Mouse (Mus musculus) midbrain, embryonic 10.5 days (tissue): ENCODE data around the gene Pnn. TPM values are rescaled to one million over a fixed set of nuclear protein-coding genes. Genes with fewer than 3 reads are reported as not detected.
"Not testable (repeated sequence)": the region's sequence is repeated elsewhere in the genome, so short reads cannot be mapped to it uniquely, and the experiment has no call there.

Experiments
- DNase-seq: peaks from one replicate; pipeline ENCODE4 v3.0.0-alpha.2; 2017; ENCODE audit warnings: low spot score
- H3K27ac ChIP-seq: fragments of 300-500 bp; sonication (generic); replicated peaks from 2 replicates; pipeline ENCODE4 v1.5.1; 2016; ENCODE audit warnings: mild to moderate bottlenecking
- H3K27me3 ChIP-seq: fragments of 300-500 bp; sonication (generic); 2 replicates; pipeline ENCODE4 v1.6.1; 2016; ENCODE audit warnings: low read depth, mild to moderate bottlenecking; ENCODE audit not compliant: poor library complexity, severe bottlenecking
- H3K36me3 ChIP-seq: fragments of 300-500 bp; sonication (generic); 2 replicates; pipeline ENCODE4 v1.6.1; 2016; ENCODE audit warnings: mild to moderate bottlenecking, moderate library complexity
- H3K4me1 ChIP-seq: fragments of 300-500 bp; sonication (generic); 2 replicates; pipeline ENCODE4 v1.6.1; 2016
- H3K4me3 ChIP-seq: fragments of 300-500 bp; sonication (generic); 2 replicates; pipeline ENCODE4 v1.5.1; 2016; ENCODE audit warnings: mild to moderate bottlenecking, moderate library complexity
- H3K9me3 ChIP-seq: fragments of 300-500 bp; sonication (generic); replicated peaks from 2 replicates; pipeline ENCODE4 v1.6.1; 2016; ENCODE audit warnings: mild to moderate bottlenecking
- WGBS: fragments of 180-500 bp; shearing (Covaris S2); methylation state at CpG from one replicate; pipeline ENCODE4 v1.1.7; 2016; 5-methylcytosine and 5-hydroxymethylcytosine counted together
- polyA plus RNA-seq: library from polyadenylated mRNA; unstranded; fragments of >200 nt; fragmentation: Nextera tagmentation; extraction: Ambion mirVana; gene quantifications from 2 replicates; pipeline ENCODE4 v1.2.1, GENCODE M21; 2016

Pnn gene
- polyA plus RNA-seq, 1 experiment from 2014 or later: 112 TPM

- Histone ChIP-seq H3K36me3 (peaks cover 68% of the 10 kb centered on the region), H3K27ac (no peak overlapping the region), H3K4me3 (no peak overlapping the region), H3K4me1 (peaks cover 17% of the 10 kb centered on the region), H3K9me3 (no peaks in the 10 kb centered on the region), H3K27me3 (no peaks in the 10 kb centered on the region)
- WGBS: 98% methylated on average over 11 of the region's 11 CpGs
- no peak for DNase-seq
Observed at GRCm38 (mm10) chr12:59056222-59056621, 10.5 kb upstream of the Pnn start.

- peaks cover 58% of the 10 kb centered on the region for H3K36me3 ChIP-seq
- not testable (repeated sequence) for DNase-seq
- 91% methylated on average over 5 of the region's 5 CpGs for WGBS
Observed at GRCm38 (mm10) chr12:59058242-59058641, 8.4 kb upstream of the Pnn start.

GRCm38 (mm10) chr12:59060322-59060721, 6.4 kb upstream of the Pnn start:
- Histone ChIP-seq H3K9me3 (no peaks in the 10 kb centered on the region), H3K36me3 (peaks cover 43% of the 10 kb centered on the region), H3K4me3 (peak overlapping the region; percentile 92), H3K4me1 (peaks cover 17% of the 10 kb centered on the region), H3K27me3 (no peaks in the 10 kb centered on the region), H3K27ac (peak overlapping the region; percentile 98)
- 76% methylated on average over 4 of the region's 4 CpGs for WGBS
- no peak for DNase-seq

More at GRCm38 (mm10) chr12:59058242-59058641, 8.4 kb upstream of the Pnn start:
- not testable (repeated sequence) for H3K4me3 ChIP-seq, H3K9me3 ChIP-seq, H3K27ac ChIP-seq, H3K27me3 ChIP-seq
- peaks cover 17% of the 10 kb centered on the region for H3K4me1 ChIP-seq

GRCm38 (mm10) chr12:59060993-59061595, 5.6 kb upstream of the Pnn start, which contains the start of gene Trappc6b:
Gene Trappc6b (minus strand): TSS chr12:59061472.
- peak; percentile 90 for DNase-seq
- no peaks in the 10 kb centered on the region for H3K27me3 ChIP-seq
- peaks cover 22% of the 10 kb centered on the region for H3K4me1 ChIP-seq
- under 1% methylated on average over 49 of the region's 49 CpGs for WGBS
- peaks cover 35% of the 10 kb centered on the region for H3K36me3 ChIP-seq
- H3K9me3 ChIP-seq: no peaks in the 10 kb centered on the region
- H3K4me3 ChIP-seq: peak within 1 kb of the TSS; percentile 92
- H3K27ac ChIP-seq: peak within 1 kb of the TSS; percentile 98

GRCm38 (mm10) chr12:59064837-59065236, 1.8 kb upstream of the Pnn start:
- Histone ChIP-seq H3K36me3 (peaks cover 20% of the 10 kb centered on the region), H3K27me3 (no peaks in the 10 kb centered on the region), H3K4me1 (peaks cover 23% of the 10 kb centered on the region), H3K9me3 (no peaks in the 10 kb centered on the region), H3K27ac (no peak overlapping the region), H3K4me3 (no peak overlapping the region)
- 84% methylated on average over 8 of the region's 8 CpGs for WGBS
- no peak for DNase-seq

- WGBS: 75% methylated on average over 3 of the region's 3 CpGs
- H3K4me1 ChIP-seq: peaks cover 14% of the 10 kb centered on the region
- no peaks in the 10 kb centered on the region for H3K27me3 ChIP-seq
- peak overlapping the region; percentile 99 for H3K4me3 ChIP-seq
- peaks cover 30% of the 10 kb centered on the region for H3K36me3 ChIP-seq
- no peaks in the 10 kb centered on the region for H3K9me3 ChIP-seq
- H3K27ac ChIP-seq: peak overlapping the region; percentile 98
- DNase-seq: no peak
Observed at GRCm38 (mm10) chr12:59065776-59066175, 908 bp upstream of the Pnn start.

- peak overlapping the region; percentile 98 for H3K27ac ChIP-seq
- H3K36me3 ChIP-seq: peaks cover 43% of the 10 kb centered on the region
- peak overlapping the region; percentile 99 for H3K4me3 ChIP-seq
- H3K4me1 ChIP-seq: peaks cover 14% of the 10 kb centered on the region
- no peaks in the 10 kb centered on the region for H3K27me3 ChIP-seq
- WGBS: under 1% methylated on average over 41 of the region's 41 CpGs
- no peaks in the 10 kb centered on the region for H3K9me3 ChIP-seq
- no peak for DNase-seq
Observed at GRCm38 (mm10) chr12:59067095-59067494, 411 bp downstream of the Pnn start.

GRCm38 (mm10) chr12:59068791-59069190, 2.1 kb downstream of the Pnn start:
- Histone ChIP-seq H3K4me1 (peaks cover 14% of the 10 kb centered on the region), H3K27ac (no peak overlapping the region), H3K9me3 (no peaks in the 10 kb centered on the region), H3K27me3 (no peaks in the 10 kb centered on the region), H3K36me3 (peaks cover 60% of the 10 kb centered on the region), H3K4me3 (no peak overlapping the region)
- WGBS: 96% methylated on average over 13 of the region's 13 CpGs
- DNase-seq: no peak

- H3K9me3 ChIP-seq: no peaks in the 10 kb centered on the region
- no peaks in the 10 kb centered on the region for H3K27me3 ChIP-seq
- H3K27ac ChIP-seq: no peak overlapping the region
- peaks cover 8% of the 10 kb centered on the region; the same call in 1 of the 2 replicates for H3K4me1 ChIP-seq
- peaks cover 74% of the 10 kb centered on the region for H3K36me3 ChIP-seq
- 91% methylated on average over 11 of the region's 11 CpGs for WGBS
- no peak for DNase-seq
- H3K4me3 ChIP-seq: no peak overlapping the region
Observed at GRCm38 (mm10) chr12:59072286-59072685, 5.6 kb downstream of the Pnn start.

GRCm38 (mm10) chr12:59074052-59074451, 7.4 kb downstream of the Pnn start:
- no peaks in the 10 kb centered on the region for H3K27me3 ChIP-seq
- no peak for DNase-seq
- H3K4me3 ChIP-seq: no peak overlapping the region
- H3K27ac ChIP-seq: no peak overlapping the region
- no peaks in the 10 kb centered on the region for H3K9me3 ChIP-seq
- WGBS: 89% methylated on average over 3 of the region's 3 CpGs
- H3K4me1 ChIP-seq: no peaks in the 10 kb centered on the region
- peaks cover 62% of the 10 kb centered on the region for H3K36me3 ChIP-seq

GRCm38 (mm10) chr12:59076996-59077395, 10.3 kb downstream of the Pnn start:
- Histone ChIP-seq H3K9me3 (no peaks in the 10 kb centered on the region), H3K27me3 (no peaks in the 10 kb centered on the region), H3K4me3 (no peak overlapping the region), H3K4me1 (no peaks in the 10 kb centered on the region), H3K27ac (no peak overlapping the region), H3K36me3 (peaks cover 32% of the 10 kb centered on the region)
- DNase-seq: no peak
- 93% methylated on average over 3 of the region's 3 CpGs for WGBS

- peaks cover 24% of the 10 kb centered on the region for H3K36me3 ChIP-seq
- no peaks in the 10 kb centered on the region for H3K27me3 ChIP-seq
- 98% methylated on average over 3 of the region's 3 CpGs for WGBS
- H3K27ac ChIP-seq: no peak overlapping the region
- no peak overlapping the region for H3K4me3 ChIP-seq
- H3K4me1 ChIP-seq: no peaks in the 10 kb centered on the region
- no peak for DNase-seq
- no peaks in the 10 kb centered on the region for H3K9me3 ChIP-seq
Observed at GRCm38 (mm10) chr12:59077883-59078282, 11.2 kb downstream of the Pnn start.

- no peaks in the 10 kb centered on the region for H3K9me3 ChIP-seq
- H3K4me1 ChIP-seq: no peaks in the 10 kb centered on the region
- no peak for DNase-seq
- H3K27ac ChIP-seq: no peak overlapping the region
- H3K36me3 ChIP-seq: 0 out of 2 replicates have a peak, but pooled peaks cover 1% of the 10 kb centered on the region
- no peaks in the 10 kb centered on the region for H3K27me3 ChIP-seq
- 86% methylated on average over 4 of the region's 4 CpGs for WGBS
- H3K4me3 ChIP-seq: no peak overlapping the region
Observed at GRCm38 (mm10) chr12:59080461-59080860, 13.8 kb downstream of the Pnn start.
